Mouse (Mus musculus): Measurements from ENCODE around the gene D430019H16Rik. TPM values are rescaled to one million over a fixed set of nuclear protein-coding genes. Genes with fewer than 3 reads are reported as not detected.

The D430019H16Rik gene
- polyA plus RNA-seq, 1 experiment from 2014 or later = 1.7 TPM

- 92% methylated on average over 5 of the region's 5 CpGs for whole genome bisulfite sequencing
- no peak overlapping the region for H3K9ac ChIP-seq
- no peaks in the 10 kb centered on the region for H3K9me3 ChIP-seq (replicated peaks)
- H3K4me1 ChIP-seq = peaks cover 12% of the 10 kb centered on the region; the same call in 1 of the 2 replicates
- H3K27ac ChIP-seq = no peak overlapping the region
- no peaks in the 10 kb centered on the region for H3K36me3 ChIP-seq
- 0 out of 2 replicates have a peak, but pooled peaks cover 10% of the 10 kb centered on the region for H3K27me3 ChIP-seq
- H3K4me2 ChIP-seq = no peak overlapping the region
- H3K4me3 ChIP-seq (replicated peaks) = no peak overlapping the region
- no peak for ATAC-seq (replicated peaks; ENCODE audit: low FRiP score)
Observed at GRCm38 (mm10) chr12:105494796-105495195, 41.1 kb downstream of the D430019H16Rik start.

DNA sequence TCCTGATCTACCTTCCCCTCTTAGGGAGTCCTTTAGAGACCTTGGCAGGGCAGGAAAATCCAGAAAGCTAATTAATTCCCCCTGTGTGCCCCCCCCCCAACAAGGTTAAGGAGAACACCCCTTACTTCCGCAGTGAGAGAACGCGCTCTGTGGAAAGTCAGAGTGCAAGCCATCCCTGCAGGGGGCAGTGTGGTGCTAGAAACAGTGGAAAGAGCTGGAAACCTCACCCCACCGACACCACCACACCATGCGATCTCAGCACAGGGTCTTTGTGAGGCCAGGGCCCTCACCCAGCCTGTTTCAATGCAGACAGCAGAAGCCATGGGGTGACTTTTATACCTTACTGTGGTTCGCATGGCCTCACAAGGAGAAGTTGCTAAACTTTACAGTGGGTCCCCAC is 44.2 kb downstream of the D430019H16Rik start:
- H3K4me2 ChIP-seq = no peak overlapping the region
- 17% methylated on average over 6 of the region's 6 CpGs for WGBS
- no peak overlapping the region for H3K9ac ChIP-seq
- H3K9me3 ChIP-seq (replicated peaks) = no peaks in the 10 kb centered on the region
- 0 out of 2 replicates have a peak, but pooled peaks cover 14% of the 10 kb centered on the region for H3K27me3 ChIP-seq
- peak; percentile 26 for ATAC-seq (replicated peaks; ENCODE audit: low FRiP score)
- H3K4me1 ChIP-seq = peaks cover 25% of the 10 kb centered on the region
- H3K36me3 ChIP-seq = no peaks in the 10 kb centered on the region
- no peak overlapping the region for H3K4me3 ChIP-seq (replicated peaks)
- H3K27ac ChIP-seq = no peak overlapping the region

DNA sequence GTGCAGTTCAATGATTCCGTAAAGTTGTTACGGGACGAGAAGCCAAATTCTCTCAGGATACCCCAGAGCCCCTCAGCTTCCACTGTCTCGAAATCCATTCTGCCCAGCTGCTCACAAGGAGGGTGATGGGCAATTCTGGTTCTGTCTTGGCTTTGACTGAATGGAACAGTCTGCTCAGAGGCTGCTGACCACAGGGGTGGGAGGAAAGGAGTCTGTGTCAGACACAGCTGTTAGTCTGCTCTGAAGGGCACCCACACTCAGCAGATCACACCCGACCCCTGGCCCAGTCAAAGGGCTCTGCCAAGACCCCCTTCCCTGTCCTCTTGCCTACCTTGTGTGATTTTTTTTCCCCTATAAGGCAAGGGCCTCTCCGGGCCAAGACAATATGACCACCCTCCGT is 44.8 kb downstream of the D430019H16Rik start:
- Histone ChIP-seq H3K9me3 (replicated peaks) (no peaks in the 10 kb centered on the region), H3K4me3 (replicated peaks) (no peak overlapping the region), H3K27ac (no peak overlapping the region), H3K27me3 (0 out of 2 replicates have a peak, but pooled peaks cover 14% of the 10 kb centered on the region), H3K4me2 (no peak overlapping the region), H3K36me3 (no peaks in the 10 kb centered on the region), H3K4me1 (peaks cover 25% of the 10 kb centered on the region), H3K9ac (no peak overlapping the region)
- no peak; the same call in 1 of the 2 replicates for ATAC-seq (replicated peaks; ENCODE audit: low FRiP score)
- WGBS = 75% methylated on average over 7 of the region's 7 CpGs

DNA sequence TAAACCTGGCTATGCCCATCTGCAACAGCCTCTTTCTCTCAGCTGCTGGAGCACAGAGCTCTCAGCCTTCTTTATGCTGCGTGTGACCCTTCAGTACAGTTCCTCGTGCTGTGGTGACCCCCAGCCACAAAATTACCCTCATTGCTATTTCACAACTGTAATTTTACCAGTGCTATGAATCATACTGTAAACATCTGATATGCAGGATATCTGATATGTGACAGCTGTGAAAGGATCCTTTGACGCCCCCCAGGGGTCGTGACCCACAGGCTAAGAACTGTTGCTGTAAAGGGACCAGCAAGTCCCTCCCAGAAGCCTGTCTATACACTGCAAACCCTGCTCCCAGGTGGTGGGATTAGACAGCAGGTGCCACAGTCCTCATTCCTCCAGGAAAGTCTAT is 45.2 kb downstream of the D430019H16Rik start:
- Histone ChIP-seq H3K27me3 (0 out of 2 replicates have a peak, but pooled peaks cover 14% of the 10 kb centered on the region), H3K9me3 (replicated peaks) (no peaks in the 10 kb centered on the region), H3K9ac (no peak overlapping the region), H3K4me2 (no peak overlapping the region), H3K27ac (no peak overlapping the region), H3K36me3 (no peaks in the 10 kb centered on the region), H3K4me3 (replicated peaks) (no peak overlapping the region), H3K4me1 (peaks cover 25% of the 10 kb centered on the region)
- no peak for ATAC-seq (replicated peaks; ENCODE audit: low FRiP score)
- WGBS = 35% methylated on average over 4 of the region's 4 CpGs

DNA sequence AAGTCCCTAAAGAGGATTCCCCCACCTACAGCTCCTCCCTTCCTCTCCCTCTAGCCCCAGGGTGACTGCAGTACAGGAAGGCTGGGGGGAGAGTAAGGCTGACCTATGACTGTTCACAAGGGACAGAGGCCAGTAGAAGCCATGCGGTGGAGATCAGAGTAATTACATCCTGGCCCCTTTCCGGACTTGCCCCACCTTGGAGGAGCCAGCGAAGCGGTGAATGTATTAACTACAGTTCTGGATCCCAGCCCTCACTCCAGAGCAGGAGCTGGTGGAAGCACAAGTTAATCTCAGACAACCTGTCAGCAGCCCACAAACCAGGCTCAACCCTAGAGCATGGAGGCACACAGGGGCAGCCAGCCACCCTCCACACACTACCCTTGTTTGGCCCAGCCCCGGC is 47.3 kb downstream of the D430019H16Rik start:
- 0 out of 2 replicates have a peak, but pooled peaks cover 14% of the 10 kb centered on the region for H3K27me3 ChIP-seq
- H3K9me3 ChIP-seq (replicated peaks) = no peaks in the 10 kb centered on the region
- H3K4me3 ChIP-seq (replicated peaks) = no peak overlapping the region
- H3K9ac ChIP-seq = no peak overlapping the region
- H3K4me1 ChIP-seq = peaks cover 25% of the 10 kb centered on the region
- 18% methylated on average over 5 of the region's 5 CpGs for WGBS
- peak; percentile 81 for ATAC-seq (replicated peaks; ENCODE audit: low FRiP score)
- no peak overlapping the region for H3K4me2 ChIP-seq
- no peaks in the 10 kb centered on the region for H3K36me3 ChIP-seq
- H3K27ac ChIP-seq = peak overlapping the region; percentile 87

GRCm38 (mm10) chr12:105504736-105505135 is 51.1 kb downstream of the D430019H16Rik start:
- Histone ChIP-seq H3K4me3 (replicated peaks) (no peak overlapping the region), H3K4me1 (peaks cover 29% of the 10 kb centered on the region), H3K9ac (no peak overlapping the region), H3K27ac (no peak overlapping the region), H3K9me3 (replicated peaks) (no peaks in the 10 kb centered on the region), H3K27me3 (peaks cover 10% of the 10 kb centered on the region; the same call in 1 of the 2 replicates), H3K36me3 (no peaks in the 10 kb centered on the region), H3K4me2 (no peak overlapping the region)
- WGBS = 70% methylated on average over 6 of the region's 6 CpGs
- ATAC-seq (replicated peaks; ENCODE audit: low FRiP score) = no peak

DNA sequence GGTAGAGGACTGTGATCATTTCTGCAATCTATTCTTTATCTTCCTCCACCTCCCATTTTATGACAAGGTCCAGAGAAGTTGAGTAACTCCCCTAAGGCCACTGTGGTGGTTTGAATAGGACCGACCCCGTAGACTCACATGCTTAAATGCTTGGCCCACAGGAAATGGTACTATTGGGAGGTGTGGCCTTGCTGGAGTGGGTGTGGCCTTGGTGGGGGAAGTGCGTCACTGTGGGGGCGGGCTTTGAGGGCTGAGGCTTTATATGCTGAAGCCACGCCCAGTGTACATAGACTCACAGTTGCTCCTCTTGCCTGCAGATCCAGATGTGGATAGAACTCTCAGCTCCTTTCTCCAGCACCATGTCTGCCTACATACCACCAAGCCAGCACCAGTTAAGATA is 57.5 kb downstream of the D430019H16Rik start:
- 69% methylated on average over 5 of the region's 5 CpGs for WGBS
- H3K4me3 ChIP-seq (replicated peaks) = no peak overlapping the region
- 0 out of 2 replicates have a peak, but pooled peaks have one; percentile 23 for ATAC-seq (replicated peaks; ENCODE audit: low FRiP score)
- peaks cover 47% of the 10 kb centered on the region for H3K4me1 ChIP-seq
- 0 out of 2 replicates have a peak, but pooled peaks cover 2% of the 10 kb centered on the region for H3K9me3 ChIP-seq (replicated peaks)
- H3K27me3 ChIP-seq = peaks cover 11% of the 10 kb centered on the region; the same call in 1 of the 2 replicates
- no peak overlapping the region for H3K9ac ChIP-seq
- no peaks in the 10 kb centered on the region for H3K36me3 ChIP-seq
- peak overlapping the region; percentile 86 for H3K27ac ChIP-seq
- H3K4me2 ChIP-seq = peak overlapping the region; percentile 33

DNA sequence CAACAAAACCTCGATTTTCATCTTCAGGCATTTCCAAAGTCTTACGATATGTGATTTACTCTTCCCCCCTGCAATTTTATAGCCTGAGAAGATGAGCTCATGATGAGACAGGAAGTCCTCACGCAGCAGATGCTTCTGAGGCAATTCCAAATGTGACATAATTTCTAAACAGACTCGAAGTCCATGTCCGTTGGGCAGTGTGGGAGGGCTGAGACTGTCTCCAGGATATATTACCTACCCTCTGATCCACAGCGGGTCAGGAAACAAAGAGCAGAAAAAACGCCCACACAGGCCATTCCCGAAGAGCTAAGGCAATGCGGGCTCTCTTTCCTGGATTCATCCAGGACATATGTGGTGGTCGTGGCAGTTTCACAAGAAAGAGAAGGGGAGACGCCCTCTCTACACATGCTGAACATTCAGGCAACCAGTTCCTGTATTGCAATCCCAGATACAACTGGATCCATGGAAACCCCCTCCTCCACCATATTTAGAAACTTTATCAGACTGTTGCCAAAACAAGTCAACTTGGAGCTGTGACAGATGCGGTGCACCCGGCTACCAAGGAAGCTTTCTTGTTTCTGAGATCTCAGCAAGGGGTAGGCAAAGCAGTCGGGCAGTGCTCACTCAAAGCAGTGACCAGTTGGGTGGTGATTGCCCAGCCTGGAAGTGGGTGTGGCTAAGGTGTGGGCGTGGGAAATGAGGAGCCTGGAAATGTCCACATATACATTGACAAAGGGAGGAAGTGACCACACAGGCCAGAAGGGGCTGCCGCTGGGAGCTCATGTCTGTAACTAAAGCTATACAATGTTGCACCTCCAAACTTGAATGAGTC is 58.2 kb downstream of the D430019H16Rik start:
- no peak overlapping the region for H3K4me3 ChIP-seq (replicated peaks)
- H3K36me3 ChIP-seq = no peaks in the 10 kb centered on the region
- no peak overlapping the region for H3K9ac ChIP-seq
- WGBS = 14% methylated on average over 16 of the region's 16 CpGs
- peaks cover 11% of the 10 kb centered on the region; the same call in 1 of the 2 replicates for H3K27me3 ChIP-seq
- peak; percentile 71 for ATAC-seq (replicated peaks; ENCODE audit: low FRiP score)
- H3K4me2 ChIP-seq = peak overlapping the region; percentile 33
- peaks cover 42% of the 10 kb centered on the region for H3K4me1 ChIP-seq
- 0 out of 2 replicates have a peak, but pooled peaks cover 4% of the 10 kb centered on the region for H3K9me3 ChIP-seq (replicated peaks)
- peak overlapping the region; percentile 86 for H3K27ac ChIP-seq

- 0 out of 2 replicates have a peak overlapping the region, but pooled peaks have one; percentile 2 for H3K4me2 ChIP-seq
- 0 out of 2 replicates have a peak, but pooled peaks cover 4% of the 10 kb centered on the region for H3K9me3 ChIP-seq (replicated peaks)
- peaks cover 44% of the 10 kb centered on the region for H3K4me1 ChIP-seq
- H3K27me3 ChIP-seq = peaks cover 14% of the 10 kb centered on the region; the same call in 1 of the 2 replicates
- H3K36me3 ChIP-seq = no peaks in the 10 kb centered on the region
- 42% methylated on average over 10 of the region's 10 CpGs for WGBS
- H3K9ac ChIP-seq = no peak overlapping the region
- H3K4me3 ChIP-seq (replicated peaks) = no peak overlapping the region
- ATAC-seq (replicated peaks; ENCODE audit: low FRiP score) = no peak
- H3K27ac ChIP-seq = peak overlapping the region; percentile 86; the same call in 1 of the 2 replicates
Observed at GRCm38 (mm10) chr12:105514111-105514510, 60.5 kb downstream of the D430019H16Rik start.

DNA sequence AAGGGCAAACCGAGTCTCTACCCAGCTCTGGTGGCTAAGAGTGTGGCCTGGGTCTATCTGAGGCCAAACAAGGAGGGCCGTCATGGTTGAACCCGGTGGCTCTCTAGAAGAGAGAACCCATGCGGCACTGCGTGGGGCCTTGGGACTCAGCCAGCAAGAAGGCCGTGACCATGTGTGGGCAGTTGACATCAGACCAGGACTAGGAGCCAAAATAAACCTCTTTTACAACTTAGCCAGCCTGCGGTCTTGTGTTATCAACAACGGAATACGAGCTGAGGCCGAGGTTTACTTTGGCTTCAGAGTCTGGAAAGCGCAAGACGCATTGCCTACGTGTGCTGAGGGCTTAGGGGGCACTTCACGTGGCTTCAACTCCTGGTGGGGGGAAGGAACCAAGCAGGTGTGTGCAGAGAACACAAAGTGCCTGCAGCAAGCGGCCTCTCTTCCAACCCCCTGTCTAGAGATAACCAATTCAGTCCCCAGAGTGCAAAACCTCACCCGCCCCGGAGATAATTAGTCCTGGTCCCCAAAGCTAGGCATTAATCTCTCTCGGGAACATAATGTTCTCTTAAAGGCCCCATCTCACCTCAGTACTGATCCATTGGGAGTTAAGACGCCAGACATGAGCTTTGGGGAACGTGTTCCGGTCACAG is 63.5 kb downstream of the D430019H16Rik start:
- no peak; the same call in 1 of the 2 replicates for ATAC-seq (replicated peaks; ENCODE audit: low FRiP score)
- Histone ChIP-seq H3K36me3 (no peaks in the 10 kb centered on the region), H3K9ac (no peak overlapping the region), H3K4me2 (no peak overlapping the region), H3K27ac (0 out of 2 replicates have a peak overlapping the region, but pooled peaks have one; percentile 41), H3K9me3 (replicated peaks) (peaks cover 7% of the 10 kb centered on the region; the same call in 1 of the 2 replicates), H3K4me3 (replicated peaks) (no peak overlapping the region), H3K4me1 (peaks cover 45% of the 10 kb centered on the region), H3K27me3 (peaks cover 10% of the 10 kb centered on the region; the same call in 1 of the 2 replicates)
- 47% methylated on average over 21 of the region's 21 CpGs for WGBS

GRCm38 (mm10) chr12:105519851-105520250 is 66.2 kb downstream of the D430019H16Rik start:
- Histone ChIP-seq H3K9ac (no peak overlapping the region), H3K4me2 (no peak overlapping the region), H3K4me1 (peaks cover 28% of the 10 kb centered on the region), H3K9me3 (replicated peaks) (peaks cover 12% of the 10 kb centered on the region; the same call in 1 of the 2 replicates), H3K4me3 (replicated peaks) (no peak overlapping the region), H3K27me3 (peaks cover 7% of the 10 kb centered on the region; the same call in 1 of the 2 replicates), H3K27ac (0 out of 2 replicates have a peak overlapping the region, but pooled peaks have one; percentile 1), H3K36me3 (no peaks in the 10 kb centered on the region)
- ATAC-seq (replicated peaks; ENCODE audit: low FRiP score) = no peak
- whole genome bisulfite sequencing = 72% methylated on average over 2 of the region's 2 CpGs

Data from kidney, embryonic 15.5 days (tissue).